In genomic region chr2:143752051-143752788, GRCm38 (mm10) we compare ENCODE assay signal across 21 mouse cellular contexts.
DNase-seq lines count a peak whose midpoint lies in the region; ATAC-seq and TF ChIP-seq lines count a peak whose summit lies in the region.
"Had no signal": no experiment of that assay in that cellular context is flagged by ENCODE, and none has a peak within 500 bp of the region (broad histone marks: within the 10 kb centered on the region; RNA-seq: fewer than 3 reads in every experiment).

No protein-coding gene starts in this region.

- no peaks in the 10 kb centered on the region for H3K9me3 ChIP-seq in forebrain, postnatal 0 days (ENCODE audit: low read length)
- H3K9me3 ChIP-seq in forebrain, embryonic 13.5 days (replicated peaks): no peaks in the 10 kb centered on the region
- no peaks in the 10 kb centered on the region for H3K9me3 ChIP-seq in neural tube, embryonic 13.5 days
- H3K9me3 ChIP-seq in limb, embryonic 10.5 days (replicated peaks): no peaks in the 10 kb centered on the region
- H3K9me3 ChIP-seq in liver, embryonic 12.5 days (replicated peaks): no peaks in the 10 kb centered on the region
- H3K9me3 ChIP-seq: embryonic facial prominence, embryonic 13.5 days; forebrain, embryonic 15.5 days; hindbrain, embryonic 15.5 days; megakaryocyte, embryonic 14.5 days had no signal

- no peaks in the 10 kb centered on the region for H3K36me3 ChIP-seq in forebrain, postnatal 0 days (ENCODE audit: insufficient read depth)
- no peaks in the 10 kb centered on the region for H3K36me3 ChIP-seq in forebrain, embryonic 13.5 days (ENCODE audit: poor library complexity, severe bottlenecking)
- no peaks in the 10 kb centered on the region for H3K36me3 ChIP-seq in neural tube, embryonic 13.5 days
- no peaks in the 10 kb centered on the region for H3K36me3 ChIP-seq in limb, embryonic 10.5 days
- no peaks in the 10 kb centered on the region for H3K36me3 ChIP-seq in liver, embryonic 12.5 days
- H3K36me3 ChIP-seq: embryonic facial prominence, embryonic 13.5 days; forebrain, embryonic 15.5 days; hindbrain, embryonic 15.5 days had no signal

- H3K27me3 ChIP-seq in forebrain, postnatal 0 days (ENCODE audit: insufficient read depth, low read length): no peaks in the 10 kb centered on the region
- no peaks in the 10 kb centered on the region for H3K27me3 ChIP-seq in forebrain, embryonic 13.5 days
- no peaks in the 10 kb centered on the region for H3K27me3 ChIP-seq in neural tube, embryonic 13.5 days
- no peaks in the 10 kb centered on the region for H3K27me3 ChIP-seq in limb, embryonic 10.5 days (ENCODE audit: low read depth, poor library complexity, severe bottlenecking)
- no peaks in the 10 kb centered on the region for H3K27me3 ChIP-seq in liver, embryonic 12.5 days (replicated peaks)
- H3K27me3 ChIP-seq: embryonic facial prominence, embryonic 13.5 days; forebrain, embryonic 15.5 days; hindbrain, embryonic 15.5 days; megakaryocyte, embryonic 14.5 days had no signal

- no peak overlapping the region for H3K4me2 ChIP-seq in forebrain, postnatal 0 days (ENCODE audit: low read depth)
- H3K4me2 ChIP-seq in forebrain, embryonic 13.5 days: no peak overlapping the region
- no peak overlapping the region for H3K4me2 ChIP-seq in neural tube, embryonic 13.5 days
- H3K4me2 ChIP-seq in liver, embryonic 12.5 days: no peak overlapping the region
- H3K4me2 ChIP-seq: embryonic facial prominence, embryonic 13.5 days; forebrain, embryonic 15.5 days; hindbrain, embryonic 15.5 days; liver, embryonic 11.5 days had no signal

- no peak overlapping the region for H3K9ac ChIP-seq in forebrain, postnatal 0 days
- no peak overlapping the region for H3K9ac ChIP-seq in forebrain, embryonic 13.5 days
- no peak overlapping the region for H3K9ac ChIP-seq in neural tube, embryonic 13.5 days
- no peak overlapping the region for H3K9ac ChIP-seq in liver, embryonic 12.5 days
- H3K9ac ChIP-seq: embryonic facial prominence, embryonic 13.5 days; forebrain, embryonic 15.5 days; hindbrain, embryonic 15.5 days had no signal

- DNase-seq in forebrain, postnatal 0 days: peak; percentile 9
- peak; percentile 52 to 56 for DNase-seq in layer of hippocampus, adult 2 months (ENCODE audit: low spot score in 2 of 2)
- no peak for DNase-seq in layer of hippocampus, adult 9-10 months (ENCODE audit: low spot score)
- peak; percentile 73 for DNase-seq in brain, adult 2 months (ENCODE audit: low read depth, low spot score)
- DNase-seq in limb, embryonic 10.5 days (ENCODE audit: low spot score): no peak
- DNase-seq: adrenal gland, adult 2 months; cerebellum, adult 9-11 months; lung, adult 2 months; thymus, postnatal 14 days had no signal

- H3K4me3 ChIP-seq in forebrain, postnatal 0 days (ENCODE audit: low read depth, low read length): no peak overlapping the region
- H3K4me3 ChIP-seq in forebrain, embryonic 13.5 days: no peak overlapping the region
- H3K4me3 ChIP-seq in layer of hippocampus, adult 2 months: no peak overlapping the region
- H3K4me3 ChIP-seq in neural tube, embryonic 13.5 days: no peak overlapping the region
- no peak overlapping the region for H3K4me3 ChIP-seq in limb, embryonic 10.5 days
- H3K4me3 ChIP-seq in liver, embryonic 12.5 days: no peak overlapping the region
- H3K4me3 ChIP-seq: embryonic facial prominence, embryonic 13.5 days; forebrain, embryonic 15.5 days; hindbrain, embryonic 15.5 days; megakaryocyte, embryonic 14.5 days had no signal

- ATAC-seq in forebrain, postnatal 0 days: peak; percentile 51; the same call in 1 of the 2 replicates
- ATAC-seq in forebrain, embryonic 13.5 days: no peak
- peak; percentile 90 for ATAC-seq in neural tube, embryonic 13.5 days (ENCODE audit: low read depth)
- no peak for ATAC-seq in liver, embryonic 12.5 days
- ATAC-seq: forebrain, embryonic 15.5 days; intestine, postnatal 0 days; midbrain, embryonic 16.5 days had no signal

- H3K4me1 ChIP-seq in forebrain, postnatal 0 days (ENCODE audit: insufficient read depth): no peaks in the 10 kb centered on the region
- no peaks in the 10 kb centered on the region for H3K4me1 ChIP-seq in forebrain, embryonic 13.5 days
- peaks cover 13% of the 10 kb centered on the region for H3K4me1 ChIP-seq in neural tube, embryonic 13.5 days (replicated peaks)
- H3K4me1 ChIP-seq in limb, embryonic 10.5 days: no peaks in the 10 kb centered on the region
- H3K4me1 ChIP-seq in liver, embryonic 12.5 days: no peaks in the 10 kb centered on the region
- H3K4me1 ChIP-seq: embryonic facial prominence, embryonic 13.5 days; forebrain, embryonic 15.5 days; hindbrain, embryonic 15.5 days; megakaryocyte, embryonic 14.5 days had no signal

- no peak overlapping the region for H3K27ac ChIP-seq in forebrain, postnatal 0 days (ENCODE audit: low read depth, low read length)
- H3K27ac ChIP-seq in forebrain, embryonic 13.5 days: no peak overlapping the region
- peak overlapping the region; percentile 81 for H3K27ac ChIP-seq in layer of hippocampus, adult 2 months
- peak overlapping the region; percentile 84 for H3K27ac ChIP-seq in neural tube, embryonic 13.5 days (replicated peaks)
- no peak overlapping the region for H3K27ac ChIP-seq in limb, embryonic 10.5 days
- H3K27ac ChIP-seq in liver, embryonic 12.5 days: no peak overlapping the region
- H3K27ac ChIP-seq: embryonic facial prominence, embryonic 13.5 days; forebrain, embryonic 15.5 days; hindbrain, embryonic 15.5 days; kidney, postnatal 0 days; stomach, postnatal 0 days had no signal

- 55% methylated on average over 9 of the region's 9 CpGs for WGBS in forebrain, postnatal 0 days
- 67% methylated on average over 9 of the region's 9 CpGs for WGBS in forebrain, embryonic 13.5 days
- 19% methylated on average over 9 of the region's 9 CpGs for WGBS in neural tube, embryonic 13.5 days
- 57% methylated on average over 9 of the region's 9 CpGs for WGBS in limb, embryonic 10.5 days
- WGBS in liver, embryonic 12.5 days (ENCODE audit: insufficient replicate concordance): 66% methylated on average over 9 of the region's 9 CpGs

- no peak for TF ChIP-seq CTCF in forebrain, postnatal 0 days (IDR thresholded peaks at IDR 0.05; ENCODE audit: low read depth)
- TF ChIP-seq CTCF in layer of hippocampus, adult 2 months (conservative IDR thresholded peaks at IDR 0.05): no peak

Comparison
In these comparisons a context has a peak if more than half of its experiments do, and no peak if none do; other contexts are left out.
1. ATAC-seq: peak in forebrain, postnatal 0 days (single experiment) and neural tube, embryonic 13.5 days (single experiment); none in forebrain, embryonic 13.5 days (single experiment) and liver, embryonic 12.5 days (single experiment).
2. DNase-seq: peak in forebrain, postnatal 0 days (single experiment), layer of hippocampus, adult 2 months (2 of 2) and brain, adult 2 months (single experiment); none in layer of hippocampus, adult 9-10 months (single experiment) and limb, embryonic 10.5 days (single experiment).
3. H3K27ac ChIP-seq: peak in layer of hippocampus, adult 2 months (single experiment) and neural tube, embryonic 13.5 days (single experiment); none in forebrain, postnatal 0 days (single experiment), forebrain, embryonic 13.5 days (single experiment), limb, embryonic 10.5 days (single experiment) and liver, embryonic 12.5 days (single experiment).